Mouse (Mus musculus) forelimb bud, embryonic 11.5 days (tissue): Measurements from ENCODE around the gene Rgs7bp.
"Not testable (repeated sequence)": the region's sequence is repeated elsewhere in the genome, so short reads cannot be mapped to it uniquely, and the experiment has no call there.

Experiments used
- DNase-seq: peaks from one replicate; pipeline ENCODE4 v3.0.0-alpha.2; 2012; ENCODE audit warnings: low read depth, low spot score

Rgs7bp gene

DNA sequence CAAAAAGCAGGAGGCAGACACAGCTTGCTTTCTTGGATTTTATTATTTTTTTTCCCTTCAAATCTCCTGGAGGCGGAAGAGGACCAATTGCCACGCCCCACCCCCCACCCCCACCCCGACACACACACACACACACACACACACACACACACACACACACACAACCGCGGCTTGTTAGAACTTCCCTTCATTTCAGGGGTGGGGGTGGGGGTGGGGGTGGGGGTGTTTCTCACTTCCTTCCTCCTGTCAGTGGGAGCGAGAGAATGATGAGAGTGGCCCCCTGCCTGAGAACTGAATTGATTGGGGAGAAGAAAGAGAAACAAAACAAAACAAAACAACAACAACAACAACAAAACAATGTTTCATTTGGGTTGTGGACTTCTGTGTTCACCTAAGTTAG is 117.0 kb downstream of the Rgs7bp start:
- DNase-seq: no peak

- no peak for DNase-seq
These were observed 118.1 kb downstream of the Rgs7bp start for GRCm38 (mm10) chr13:104936586-104936985.

GRCm38 (mm10) chr13:104931635-104932532 is 122.8 kb downstream of the Rgs7bp start:
- no peak for DNase-seq

DNA sequence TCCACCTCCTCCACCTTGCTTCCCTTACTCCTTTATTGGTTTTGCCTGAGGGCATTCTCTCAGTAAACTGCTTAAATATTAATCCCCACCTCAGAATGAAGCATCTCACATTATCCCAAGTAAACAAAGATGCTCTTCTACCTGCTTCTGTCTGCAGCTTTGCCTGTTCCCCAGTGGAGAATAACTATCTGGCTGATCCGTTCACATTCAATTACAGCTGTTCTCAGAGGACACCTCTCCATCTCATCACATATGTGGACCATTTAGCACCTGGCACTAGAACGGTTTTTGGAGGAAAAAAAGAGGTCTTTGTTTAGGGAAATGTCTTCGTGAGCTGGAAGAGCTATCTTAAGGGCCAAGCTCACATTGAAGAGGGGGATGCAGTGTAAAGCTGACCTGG is 123.9 kb downstream of the Rgs7bp start:
- no peak for DNase-seq

GRCm38 (mm10) chr13:104918663-104919062 is 136.1 kb downstream of the Rgs7bp start:
- DNase-seq: no peak

DNA sequence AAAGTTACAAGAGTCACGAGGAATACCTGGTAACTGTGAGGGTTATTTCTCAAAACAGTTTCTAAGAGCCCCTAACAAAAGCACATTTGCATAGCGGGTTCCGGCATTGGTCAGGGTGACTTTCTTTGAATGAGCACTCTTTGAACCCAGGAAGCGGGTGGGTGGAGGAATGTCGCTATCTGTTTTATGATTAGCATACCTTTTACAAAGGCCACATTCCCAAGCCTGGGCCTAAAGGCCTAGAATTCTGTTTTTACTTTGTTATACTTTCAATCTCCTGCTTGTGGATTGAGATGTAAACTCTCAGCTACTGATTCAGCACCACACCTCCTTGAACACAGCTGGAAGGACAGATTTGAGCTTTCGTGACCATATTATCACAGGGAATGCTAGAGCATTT is 138.0 kb downstream of the Rgs7bp start:
- not testable (repeated sequence) for DNase-seq

GRCm38 (mm10) chr13:104916106-104916505 is 138.6 kb downstream of the Rgs7bp start:
- DNase-seq: no peak

- DNase-seq: no peak
These were observed 140.3 kb downstream of the Rgs7bp start for GRCm38 (mm10) chr13:104914288-104914895.

DNA sequence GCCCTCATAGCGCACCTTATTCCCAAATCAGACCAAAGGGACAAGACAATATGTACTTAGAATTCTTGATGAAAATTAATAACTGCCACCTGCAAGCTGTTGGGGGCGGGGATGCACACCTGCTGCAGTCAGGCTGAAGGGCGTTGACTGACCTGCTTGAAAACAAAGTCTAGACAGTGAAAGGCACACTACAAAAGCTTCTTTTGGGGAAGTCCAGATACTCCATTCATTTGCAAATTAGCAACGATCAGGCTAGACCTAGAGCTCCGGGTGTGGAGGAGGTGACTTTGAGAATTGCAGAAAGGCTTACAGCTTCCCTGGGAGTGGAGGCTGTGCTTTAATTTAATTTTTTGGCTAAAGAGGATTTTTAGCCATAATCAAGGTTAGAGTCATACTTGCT is 143.1 kb downstream of the Rgs7bp start:
- not testable (repeated sequence) for DNase-seq

GRCm38 (mm10) chr13:104911006-104911405 is 143.7 kb downstream of the Rgs7bp start:
- DNase-seq: not testable (repeated sequence)

- DNase-seq: no peak
These were observed 146.0 kb downstream of the Rgs7bp start for GRCm38 (mm10) chr13:104908691-104909090.
